Mouse (Mus musculus) embryonic fibroblast, embryonic 13.5 days (primary cell): Measurements from ENCODE around the gene Hivep1.

Experiments
- CTCF ChIP-seq: IDR thresholded peaks from 2 replicates; pipeline ENCODE4 v1.5.1; 2011; ENCODE audit warnings: mild to moderate bottlenecking, control low read depth, low read length, moderate library complexity, borderline replicate concordance; ENCODE audit not compliant: insufficient read depth
- POLR2A ChIP-seq: IDR thresholded peaks from 2 replicates; pipeline ENCODE4 v1.6.1; 2011; ENCODE audit warnings: low read depth, mild to moderate bottlenecking, control low read depth, low read length, moderate library complexity

- TF ChIP-seq POLR2A, result no peak
- no peak for TF ChIP-seq CTCF
Measured at GRCm38 (mm10) chr13:42184131-42184530, 132.3 kb downstream of the Hivep1 start.
